Mouse (Mus musculus): ENCODE measurements around the gene Pfn3. TPM values are rescaled to one million over a fixed set of nuclear protein-coding genes. Genes with fewer than 3 reads are reported as not detected.

Gene Pfn3
- polyA plus RNA-seq, 1 experiment = not detected

DNA sequence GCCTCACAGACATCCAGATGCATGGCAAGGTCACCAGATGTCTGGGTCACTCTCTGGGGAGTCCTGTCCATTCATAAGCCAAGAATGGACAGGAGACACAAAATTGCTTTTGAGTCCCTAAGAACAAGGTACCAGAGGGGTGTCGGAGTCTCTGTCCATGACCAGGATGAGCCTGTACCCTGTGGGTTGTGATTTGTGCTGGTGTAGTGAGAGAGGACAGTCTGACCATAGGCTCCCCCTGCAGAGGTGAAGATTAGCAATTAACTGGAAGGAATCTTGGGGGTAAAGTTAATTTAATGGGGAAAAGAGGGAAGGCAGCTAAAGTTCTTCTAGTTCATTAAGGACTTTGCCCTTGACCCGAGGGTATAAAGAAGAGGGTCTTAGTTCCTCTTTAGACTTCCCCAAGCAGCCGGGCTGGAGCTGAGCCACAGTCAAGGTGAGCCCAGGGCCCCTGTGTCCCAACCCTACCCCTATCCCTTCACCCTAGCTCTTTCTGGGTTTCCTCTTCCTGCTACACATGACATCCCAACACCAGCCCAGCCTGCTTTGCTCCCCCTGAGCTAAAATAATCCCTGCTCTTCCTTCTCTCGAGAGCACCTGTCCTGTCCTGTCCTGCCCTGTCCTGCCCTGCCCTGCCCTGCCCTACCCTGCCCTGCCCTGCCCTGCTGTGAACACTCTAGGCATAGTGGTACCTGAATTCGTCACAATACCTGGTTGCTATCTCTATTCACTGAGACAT, 15.6 kb downstream of the Pfn3 start:
- TF ChIP-seq POLR2A (IDR thresholded peaks at IDR 0.05; ENCODE audit: borderline replicate concordance, control insufficient read depth, low read depth, low read length) (no peak), CTCF (IDR thresholded peaks at IDR 0.05; ENCODE audit: control insufficient read depth, insufficient read depth, low read length) (no peak)
- Histone ChIP-seq H3K4me1 (ENCODE audit: control insufficient read depth, insufficient read depth, low read length) (peaks cover 5% of the 10 kb centered on the region), H3K4me3 (replicated peaks; ENCODE audit: control insufficient read depth, low read depth, low read length) (no peak overlapping the region), H3K27ac (ENCODE audit: control insufficient read depth, insufficient read depth, low read depth, low read length, poor library complexity) (no peak overlapping the region)
- 27% methylated on average over 5 of the region's 5 CpGs for WGBS

DNA sequence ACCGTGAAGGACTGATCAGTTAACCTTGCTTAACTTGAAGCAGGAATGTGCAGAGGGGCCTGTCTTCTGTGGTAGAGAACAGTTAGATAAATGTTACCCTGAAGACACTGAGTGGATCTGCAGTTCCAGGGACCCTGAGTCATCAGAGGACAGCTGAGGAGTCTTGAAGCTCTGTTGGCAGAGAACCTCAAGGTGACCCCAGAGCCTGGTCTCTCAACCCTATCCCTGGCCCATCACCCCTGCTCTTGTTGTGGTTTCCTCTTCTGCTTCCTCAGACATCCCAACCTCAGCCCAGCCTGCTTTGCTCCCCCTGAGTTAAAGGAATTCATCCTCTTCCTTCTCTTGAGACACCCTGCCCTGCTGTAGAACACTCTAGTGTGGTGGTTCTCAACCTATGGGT, 16.9 kb downstream of the Pfn3 start, which contains the start of gene Slc34a1:
Slc34a1 (plus strand) TSS at position 100 of the 400 bp plus-strand sequence.
- TF ChIP-seq POLR2A (IDR thresholded peaks at IDR 0.05; ENCODE audit: borderline replicate concordance, control insufficient read depth, low read depth, low read length) = no peak
- no peak for TF ChIP-seq CTCF (IDR thresholded peaks at IDR 0.05; ENCODE audit: control insufficient read depth, insufficient read depth, low read length)
- H3K4me1 ChIP-seq (ENCODE audit: control insufficient read depth, insufficient read depth, low read length) = peaks cover 2% of the 10 kb centered on the region
- no peak within 1 kb of the TSS for H3K27ac ChIP-seq (ENCODE audit: control insufficient read depth, insufficient read depth, low read depth, low read length, poor library complexity)
- H3K4me3 ChIP-seq (replicated peaks; ENCODE audit: control insufficient read depth, low read depth, low read length) = no peak within 1 kb of the TSS
- 29% methylated on average over 1 of the region's 1 CpGs for WGBS

DNA sequence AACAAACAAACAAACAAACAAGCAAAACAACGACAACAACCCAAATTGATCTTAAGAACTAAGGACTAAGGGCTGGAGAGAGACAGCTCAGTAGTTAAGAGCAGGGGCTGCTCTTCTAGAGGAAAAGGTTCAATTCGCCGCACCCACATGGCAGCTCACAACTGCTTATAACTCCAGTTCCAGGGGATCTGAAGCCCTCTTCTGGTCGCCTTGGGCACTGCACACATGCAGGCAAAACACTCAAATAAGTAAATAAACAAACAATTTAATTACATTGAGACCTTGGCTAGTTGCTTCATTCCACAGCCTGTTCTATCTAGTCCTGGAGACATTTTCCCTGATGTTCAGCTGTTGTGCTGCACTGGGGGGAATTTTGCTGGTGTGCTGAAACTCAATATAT, 22.1 kb downstream of the Pfn3 start:
- TF ChIP-seq CTCF (IDR thresholded peaks at IDR 0.05; ENCODE audit: control insufficient read depth, insufficient read depth, low read length) = peak; percentile 58; the same call in 1 of the 2 replicates
- TF ChIP-seq POLR2A (IDR thresholded peaks at IDR 0.05; ENCODE audit: borderline replicate concordance, control insufficient read depth, low read depth, low read length) = no peak
- WGBS = 73% methylated on average over 4 of the region's 4 CpGs
- Histone ChIP-seq H3K4me1 (ENCODE audit: control insufficient read depth, insufficient read depth, low read length) (no peaks in the 10 kb centered on the region), H3K27ac (ENCODE audit: control insufficient read depth, insufficient read depth, low read depth, low read length, poor library complexity) (no peak overlapping the region), H3K4me3 (replicated peaks; ENCODE audit: control insufficient read depth, low read depth, low read length) (no peak overlapping the region)

DNA sequence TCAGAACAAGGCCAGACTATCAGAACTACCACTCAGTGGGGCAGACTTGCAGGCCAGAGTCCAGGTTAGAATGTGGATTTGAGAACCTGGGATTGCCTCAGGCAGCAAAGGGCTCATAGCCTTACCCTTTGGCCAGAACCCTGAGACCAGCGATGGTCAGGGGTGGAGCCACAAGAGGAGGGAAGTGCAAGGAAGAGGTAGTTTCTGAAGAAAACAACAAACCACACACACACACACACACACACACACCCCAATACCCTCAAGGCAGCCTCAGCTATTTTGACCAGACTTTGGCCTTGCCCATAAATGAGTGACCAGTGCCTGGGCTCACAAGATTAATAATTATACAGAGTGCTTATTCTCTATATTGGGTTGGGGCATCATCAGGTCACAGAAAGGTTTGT, 23.4 kb downstream of the Pfn3 start:
- Histone ChIP-seq H3K27ac (ENCODE audit: control insufficient read depth, insufficient read depth, low read depth, low read length, poor library complexity) (no peak overlapping the region), H3K4me3 (replicated peaks; ENCODE audit: control insufficient read depth, low read depth, low read length) (no peak overlapping the region), H3K4me1 (ENCODE audit: control insufficient read depth, insufficient read depth, low read length) (no peaks in the 10 kb centered on the region)
- WGBS = 22% methylated on average over 1 of the region's 1 CpGs
- TF ChIP-seq POLR2A (IDR thresholded peaks at IDR 0.05; ENCODE audit: borderline replicate concordance, control insufficient read depth, low read depth, low read length) = no peak
- no peak for TF ChIP-seq CTCF (IDR thresholded peaks at IDR 0.05; ENCODE audit: control insufficient read depth, insufficient read depth, low read length)

DNA sequence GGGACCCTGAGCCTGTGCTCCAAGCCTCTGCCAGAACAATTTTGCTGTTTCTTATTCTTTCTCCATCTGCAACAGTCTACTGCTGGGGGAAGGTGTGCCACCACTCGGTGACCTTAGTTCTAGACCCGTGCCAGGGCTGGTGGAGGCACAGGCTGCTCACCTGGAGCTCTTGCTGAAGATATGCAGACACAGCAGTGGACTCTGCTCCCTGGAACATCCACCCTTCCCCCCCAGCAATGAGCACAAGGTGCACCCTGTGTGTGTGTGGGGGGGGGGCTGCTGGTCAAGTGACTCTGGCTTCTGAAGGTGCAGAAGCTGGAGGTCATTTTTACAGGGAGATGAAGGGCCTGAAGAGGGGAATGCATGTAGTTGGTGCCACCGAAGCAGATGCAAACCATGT, 24.4 kb downstream of the Pfn3 start:
- 84% methylated on average over 3 of the region's 3 CpGs for WGBS
- TF ChIP-seq CTCF (IDR thresholded peaks at IDR 0.05; ENCODE audit: control insufficient read depth, insufficient read depth, low read length) = no peak
- no peak for TF ChIP-seq POLR2A (IDR thresholded peaks at IDR 0.05; ENCODE audit: borderline replicate concordance, control insufficient read depth, low read depth, low read length)
- no peak overlapping the region for H3K27ac ChIP-seq (ENCODE audit: control insufficient read depth, insufficient read depth, low read depth, low read length, poor library complexity)
- H3K4me1 ChIP-seq (ENCODE audit: control insufficient read depth, insufficient read depth, low read length) = no peaks in the 10 kb centered on the region
- no peak overlapping the region for H3K4me3 ChIP-seq (replicated peaks; ENCODE audit: control insufficient read depth, low read depth, low read length)

DNA sequence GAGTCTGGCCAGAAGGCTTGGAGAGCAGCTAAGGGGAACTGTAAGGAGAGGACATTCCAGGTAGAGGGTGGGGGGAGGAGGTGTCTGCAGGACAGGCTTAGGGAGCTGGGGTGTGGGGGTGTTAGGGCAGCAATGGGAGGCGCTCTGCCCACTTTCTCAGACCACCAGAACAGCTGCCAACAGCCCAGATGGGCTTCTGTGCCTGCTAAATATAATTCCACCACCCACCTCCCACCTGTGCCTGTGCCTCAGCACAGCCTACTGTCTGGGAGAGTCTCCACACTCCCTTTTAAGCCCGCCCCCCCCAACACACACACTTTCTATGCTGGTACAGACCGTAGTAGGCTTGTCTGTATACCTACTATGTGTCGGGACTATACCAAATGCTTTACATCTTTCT, 33.2 kb downstream of the Pfn3 start:
- TF ChIP-seq POLR2A (IDR thresholded peaks at IDR 0.05; ENCODE audit: borderline replicate concordance, control insufficient read depth, low read depth, low read length) (no peak), CTCF (IDR thresholded peaks at IDR 0.05; ENCODE audit: control insufficient read depth, insufficient read depth, low read length) (no peak)
- no peak overlapping the region for H3K4me3 ChIP-seq (replicated peaks; ENCODE audit: control insufficient read depth, low read depth, low read length)
- H3K27ac ChIP-seq (ENCODE audit: control insufficient read depth, insufficient read depth, low read depth, low read length, poor library complexity) = no peak overlapping the region
- H3K4me1 ChIP-seq (ENCODE audit: control insufficient read depth, insufficient read depth, low read length) = no peaks in the 10 kb centered on the region
- 87% methylated on average over 4 of the region's 4 CpGs for WGBS

DNA sequence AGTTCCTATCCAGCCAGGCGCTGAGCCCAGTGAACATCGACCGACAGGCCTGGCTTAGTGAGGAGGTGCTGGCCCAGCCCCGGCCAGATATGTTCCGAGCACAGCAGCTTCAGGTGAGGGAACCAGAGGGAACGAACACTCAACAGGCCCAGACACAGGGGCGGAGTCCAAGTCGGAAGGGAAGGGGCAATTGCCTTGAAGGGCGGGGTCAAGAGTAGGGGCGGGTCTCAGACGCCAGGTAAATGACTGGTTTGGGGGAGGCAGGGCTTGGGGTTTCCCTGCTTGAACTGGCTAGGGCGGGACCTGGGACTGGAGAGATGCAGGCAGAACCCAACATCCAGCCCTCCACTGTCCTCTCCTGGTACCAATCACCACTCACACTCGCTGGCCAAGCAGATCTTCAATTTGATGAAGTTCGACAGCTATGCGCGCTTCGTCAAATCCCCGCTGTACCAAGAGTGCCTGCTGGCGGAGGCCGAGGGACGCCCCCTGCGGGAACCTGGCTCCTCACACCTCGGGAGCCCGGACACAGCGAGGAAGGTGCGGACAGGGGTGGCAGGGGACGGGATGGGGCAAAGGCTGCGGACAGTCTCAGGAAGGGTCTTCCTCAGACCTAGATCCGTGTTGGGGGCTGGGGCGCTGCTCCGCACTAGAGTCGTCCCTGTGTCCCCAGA, 36.0 kb downstream of the Pfn3 start:
- H3K4me1 ChIP-seq (ENCODE audit: control insufficient read depth, insufficient read depth, low read length) = no peaks in the 10 kb centered on the region; the same call in 1 of the 2 replicates
- TF ChIP-seq CTCF (IDR thresholded peaks at IDR 0.05; ENCODE audit: control insufficient read depth, insufficient read depth, low read length) (no peak), POLR2A (IDR thresholded peaks at IDR 0.05; ENCODE audit: borderline replicate concordance, control insufficient read depth, low read depth, low read length) (no peak)
- no peak overlapping the region for H3K27ac ChIP-seq (ENCODE audit: control insufficient read depth, insufficient read depth, low read depth, low read length, poor library complexity)
- H3K4me3 ChIP-seq (replicated peaks; ENCODE audit: control insufficient read depth, low read depth, low read length) = no peak overlapping the region
- WGBS = 90% methylated on average over 32 of the region's 32 CpGs

DNA sequence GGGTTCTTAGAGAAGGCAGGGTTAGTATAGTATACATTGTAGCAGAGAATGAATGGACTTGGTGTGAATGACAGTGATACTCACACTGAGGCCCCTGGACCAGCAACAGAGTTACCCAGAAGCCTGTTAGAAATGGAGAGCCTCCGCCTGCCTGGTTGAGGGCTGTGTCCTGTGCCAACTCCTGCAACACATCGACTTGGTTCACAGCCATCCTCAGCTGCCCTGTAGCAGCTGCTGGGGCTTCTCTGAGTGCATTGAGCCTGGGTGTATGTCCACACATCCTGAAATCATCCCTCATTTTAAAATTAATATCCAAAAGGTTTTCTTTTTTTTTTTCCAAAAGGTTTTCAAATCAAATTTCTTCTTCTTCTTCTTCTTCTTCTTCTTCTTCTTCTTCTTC, 39.2 kb downstream of the Pfn3 start:
- Histone ChIP-seq H3K4me3 (replicated peaks; ENCODE audit: control insufficient read depth, low read depth, low read length) (no peak overlapping the region), H3K4me1 (ENCODE audit: control insufficient read depth, insufficient read depth, low read length) (peaks cover 11% of the 10 kb centered on the region), H3K27ac (ENCODE audit: control insufficient read depth, insufficient read depth, low read depth, low read length, poor library complexity) (no peak overlapping the region)
- WGBS = 67% methylated on average over 2 of the region's 2 CpGs
- TF ChIP-seq POLR2A (IDR thresholded peaks at IDR 0.05; ENCODE audit: borderline replicate concordance, control insufficient read depth, low read depth, low read length) (no peak), CTCF (IDR thresholded peaks at IDR 0.05; ENCODE audit: control insufficient read depth, insufficient read depth, low read length) (no peak)

Data from bone marrow, adult 2 months (tissue).